In the genomic region with DNA sequence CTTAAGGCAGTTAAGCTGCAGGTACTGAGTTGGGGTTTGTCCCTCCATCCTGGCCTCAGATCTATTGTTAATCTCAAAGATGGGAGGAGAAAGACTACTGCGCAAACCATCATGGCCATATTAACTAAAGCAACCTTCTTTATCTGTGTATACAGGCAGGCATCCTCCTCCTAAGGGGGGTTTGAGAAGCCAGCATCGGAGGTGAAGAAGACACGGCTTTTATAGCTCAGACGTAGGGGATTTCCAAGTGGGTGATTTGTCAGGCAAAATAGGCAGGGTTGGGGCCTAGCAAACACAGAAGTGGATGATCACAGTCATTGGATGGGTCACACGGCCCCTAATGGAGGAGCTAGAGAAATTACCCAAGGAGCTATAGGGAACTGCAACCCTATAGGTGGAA, we compare ENCODE assay signal across 32 mouse cellular contexts.
"Had no signal": no experiment of that assay in that cellular context is flagged by ENCODE, and none has a peak within 500 bp of the region (broad histone marks: within the 10 kb centered on the region; RNA-seq: fewer than 3 reads in every experiment).

No protein-coding gene starts in this region.

- H3K9ac ChIP-seq: limb, embryonic 12.5 days; limb, embryonic 13.5 days; limb, embryonic 15.5 days; liver, embryonic 12.5 days; liver, embryonic 13.5 days; liver, embryonic 14.5 days; liver, embryonic 15.5 days; liver, postnatal 0 days; lung, embryonic 14.5 days; lung, embryonic 15.5 days; midbrain, embryonic 12.5 days; midbrain, embryonic 13.5 days; midbrain, embryonic 15.5 days; neural tube, embryonic 12.5 days had no signal

- H3K4me2 ChIP-seq: limb, embryonic 12.5 days; limb, embryonic 13.5 days; limb, embryonic 15.5 days; liver, embryonic 11.5 days; liver, embryonic 12.5 days; liver, embryonic 13.5 days; liver, embryonic 15.5 days; lung, embryonic 14.5 days; lung, embryonic 15.5 days; midbrain, embryonic 11.5 days; midbrain, embryonic 12.5 days; midbrain, embryonic 13.5 days; midbrain, embryonic 15.5 days; neural tube, embryonic 12.5 days had no signal

- ATAC-seq: liver, embryonic 12.5 days; liver, postnatal 0 days; lung, postnatal 0 days; midbrain, embryonic 13.5 days; midbrain, embryonic 15.5 days; midbrain, embryonic 16.5 days had no signal

- H3K36me3 ChIP-seq: limb, embryonic 10.5 days; limb, embryonic 12.5 days; limb, embryonic 13.5 days; limb, embryonic 15.5 days; liver, embryonic 12.5 days; liver, embryonic 13.5 days; liver, embryonic 15.5 days; lung, embryonic 15.5 days; midbrain, embryonic 10.5 days; midbrain, embryonic 12.5 days; midbrain, embryonic 13.5 days; midbrain, embryonic 15.5 days; neural tube, embryonic 12.5 days had no signal

- DNase-seq: left cerebral cortex, postnatal 4 days; liver; liver, embryonic 13.5 days; liver, postnatal 0 days; lung, adult 18-20 months; lung, adult 2 months; lung, embryonic 14.5 days; lung, postnatal 10 days; lung, postnatal 14 days; lung, postnatal 36 days; lung, postnatal 4 days; midbrain, embryonic 14.5 days had no signal

- H3K4me3 ChIP-seq: limb, embryonic 10.5 days; limb, embryonic 12.5 days; limb, embryonic 13.5 days; limb, embryonic 15.5 days; liver, embryonic 12.5 days; liver, embryonic 13.5 days; liver, embryonic 15.5 days; lung, embryonic 15.5 days; megakaryocyte, embryonic 14.5 days; midbrain, embryonic 10.5 days; midbrain, embryonic 12.5 days; midbrain, embryonic 13.5 days; midbrain, embryonic 15.5 days; myocyte; neural tube, embryonic 12.5 days had no signal

- H3K27me3 ChIP-seq: limb, embryonic 12.5 days; limb, embryonic 13.5 days; limb, embryonic 15.5 days; liver, embryonic 13.5 days; liver, embryonic 15.5 days; lung, embryonic 15.5 days; midbrain, embryonic 13.5 days; midbrain, embryonic 15.5 days; neural tube, embryonic 12.5 days had no signal

- H3K27ac ChIP-seq: limb, embryonic 10.5 days; limb, embryonic 12.5 days; limb, embryonic 13.5 days; limb, embryonic 15.5 days; liver, embryonic 12.5 days; liver, embryonic 13.5 days; liver, embryonic 14.5 days; liver, embryonic 15.5 days; lung, embryonic 15.5 days; macrophage; midbrain, embryonic 10.5 days; midbrain, embryonic 12.5 days; midbrain, embryonic 13.5 days; midbrain, embryonic 15.5 days; neural tube, embryonic 12.5 days had no signal

- H3K9me3 ChIP-seq: limb, embryonic 10.5 days; limb, embryonic 12.5 days; limb, embryonic 13.5 days; limb, embryonic 15.5 days; liver, embryonic 12.5 days; liver, embryonic 13.5 days; liver, embryonic 15.5 days; lung, embryonic 15.5 days; megakaryocyte, embryonic 14.5 days; midbrain, embryonic 10.5 days; midbrain, embryonic 12.5 days; midbrain, embryonic 13.5 days; midbrain, embryonic 15.5 days; neural tube, embryonic 12.5 days had no signal

- H3K4me1 ChIP-seq: limb, embryonic 13.5 days; limb, embryonic 15.5 days; liver, embryonic 12.5 days; liver, embryonic 13.5 days; liver, embryonic 15.5 days; lung, embryonic 15.5 days had no signal
